Mouse (Mus musculus): ENCODE measurements at regions not wholly inside any gene's neighbourhood (a gene's known extent, or its start where the extent isn't known, plus 50 kb on each side); places are given as distances from the start of the nearest gene placed in this dataset.

- DNase-seq (ENCODE audit: extremely low read depth, low read depth, low spot score), result no peak
Observed at GRCm38 (mm10) chr3:103513411-103513810, 61.6 kb upstream of the Syt6 start.

- peak; percentile 5 for DNase-seq (ENCODE audit: extremely low read depth, low read depth, low spot score)
Observed at GRCm38 (mm10) chr3:103514061-103514460, 61.0 kb upstream of the Syt6 start.

- no peak for DNase-seq (ENCODE audit: extremely low read depth, low read depth, low spot score)
Observed at GRCm38 (mm10) chr3:103515946-103516345, 59.1 kb upstream of the Syt6 start.

- no peak for DNase-seq (ENCODE audit: extremely low read depth, low read depth, low spot score)
Observed at GRCm38 (mm10) chr3:103517376-103518304, 57.4 kb upstream of the Syt6 start.

- DNase-seq (ENCODE audit: extremely low read depth, low read depth, low spot score), result no peak
Observed at GRCm38 (mm10) chr3:103518624-103519023, 56.4 kb upstream of the Syt6 start.

Data from fat pad, adult 2 months (tissue).